Mouse (Mus musculus) hematopoietic multipotent progenitor cell, adult 10-12 weeks (in vitro differentiated cells): ENCODE measurements around the gene Lce6a. TPM values are rescaled to one million over a fixed set of nuclear protein-coding genes. Genes with fewer than 3 reads are reported as not detected.

Source experiments
- polyA plus RNA-seq: library from polyadenylated mRNA; stranded (reverse); fragments of >175 nt; gene quantifications from 2 replicates; pipeline ENCODE4 v1.2.3, GENCODE M21; 2012; ENCODE audit warnings: low replicate concordance

The Lce6a gene
- polyA plus RNA-seq, result not detected in 2 replicates

DNA sequence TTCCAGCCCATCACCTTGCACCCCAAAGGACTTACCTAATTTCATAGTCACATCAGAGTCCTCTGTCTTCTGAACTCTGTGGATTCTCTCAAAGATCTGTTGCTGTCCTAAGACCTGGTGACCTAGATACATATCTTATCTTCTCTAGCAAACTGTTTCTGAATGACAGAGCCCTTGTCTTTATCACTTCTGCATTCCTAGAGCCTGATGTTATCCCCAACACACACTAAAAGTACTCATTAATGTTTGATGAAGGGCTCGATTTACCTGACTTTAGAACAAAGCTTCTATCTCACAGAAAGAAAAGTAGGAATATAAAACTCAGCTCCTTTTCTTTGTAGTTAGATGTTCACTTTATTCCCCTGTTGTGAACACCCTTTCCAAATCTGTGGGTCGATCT lies at the start of gene Lce6a:
Gene Lce6a, minus strand, starts transcription at position 101 of the 400 bp plus-strand sequence.

DNA sequence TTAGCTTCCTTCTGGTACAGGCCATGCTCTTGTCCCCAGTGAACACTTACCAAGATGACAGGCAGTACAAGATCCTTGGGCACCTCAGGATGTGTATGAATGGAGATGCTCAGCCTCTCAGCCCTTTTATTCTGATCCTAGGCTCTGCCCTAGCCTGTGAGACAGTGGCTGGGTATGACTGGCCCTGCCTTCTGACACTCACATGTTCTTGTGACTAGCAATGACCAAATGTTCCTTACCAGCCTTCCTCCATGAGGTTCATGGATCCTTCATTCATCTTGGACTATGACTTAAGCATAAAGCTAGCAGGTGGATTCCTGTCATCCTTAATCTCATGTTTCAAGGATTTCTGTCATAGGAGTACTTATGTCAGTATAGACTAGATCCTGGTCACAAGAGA lies 48.8 kb upstream of the Lce6a start, which contains the start of gene Lce1a2:
Gene Lce1a2, minus strand, starts transcription at position 101 of the 400 bp plus-strand sequence.

DNA sequence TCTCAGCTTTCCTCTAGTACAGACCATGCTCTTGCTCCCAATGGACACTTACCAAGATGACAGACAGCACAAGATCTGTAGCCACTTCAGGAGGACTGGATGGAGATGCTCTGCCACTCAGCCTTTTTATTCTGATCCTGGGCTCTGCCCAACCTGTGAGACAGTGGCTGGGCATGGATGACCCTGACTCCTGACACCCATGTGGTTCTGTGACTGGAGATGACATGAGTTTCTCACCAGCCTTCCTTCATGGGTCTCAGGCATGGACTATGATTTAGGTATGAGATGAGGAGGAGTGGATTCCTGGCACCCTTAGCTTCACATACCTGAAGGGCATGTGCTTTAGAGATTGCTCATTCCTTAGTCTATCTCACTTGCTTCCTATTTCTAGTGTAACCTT lies 35.4 kb upstream of the Lce6a start, which contains the start of gene Lce1b:
Gene Lce1b, minus strand, starts transcription at position 101 of the 400 bp plus-strand sequence.

GRCm38 (mm10) chr3:92648207-92648606 lies 26.7 kb upstream of the Lce6a start, which contains the start of gene Lce1a1:
TSS of gene Lce1a1 (minus strand) at chr3:92648307.

DNA sequence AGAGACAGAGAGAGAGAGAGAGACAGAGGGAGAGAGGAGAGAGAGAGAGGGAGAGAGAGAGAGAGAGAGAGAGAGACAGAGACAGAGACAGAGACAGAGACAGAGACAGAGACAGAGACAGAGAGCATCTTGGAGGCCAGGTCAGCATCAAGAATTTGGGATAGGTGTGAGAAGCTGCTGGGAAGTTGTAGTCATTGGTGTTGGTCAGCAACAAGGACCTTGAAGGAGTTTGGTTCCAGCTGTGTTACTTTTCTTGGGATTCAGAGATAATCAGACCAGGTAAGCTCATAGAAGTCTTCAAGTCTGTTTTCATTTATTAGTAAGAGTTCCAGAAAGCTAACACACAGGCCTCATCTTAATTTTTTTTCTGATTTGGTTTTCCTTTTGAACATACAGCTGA lies 14.1 kb downstream of the Lce6a start, which contains the start of gene 2210017I01Rik:
Gene 2210017I01Rik, minus strand, starts transcription at position 101 of the 400 bp plus-strand sequence.

GRCm38 (mm10) chr3:92588858-92589257 lies 32.6 kb downstream of the Lce6a start, which contains the start of gene Smcp:
TSS of gene Smcp (minus strand) at chr3:92588997.

GRCm38 (mm10) chr3:92573449-92574041 lies 47.9 kb downstream of the Lce6a start, which contains the start of gene Ivl:
TSS of gene Ivl (minus strand) at chr3:92573735.

Other genes starting within 250 kb of the Lce6a start
- not detected in 2 replicates for gene Sprr2h, start 236.0 kb downstream of the Lce6a start, polyA plus RNA-seq
- not detected in 2 replicates for gene Sprr2i, start 213.7 kb downstream of the Lce6a start, polyA plus RNA-seq
- gene Sprr2j-ps, start 203.6 kb downstream of the Lce6a start, polyA plus RNA-seq, result not detected in 2 replicates
- gene Gm9774, start 192.2 kb downstream of the Lce6a start, polyA plus RNA-seq, result 4.6 and 11.5 TPM in 2 replicates
- not detected in 2 replicates for gene Sprr2k, start 189.1 kb downstream of the Lce6a start, polyA plus RNA-seq
- not detected in 2 replicates for gene Sprr1b, start 182.9 kb downstream of the Lce6a start, polyA plus RNA-seq
- not detected in 2 replicates for gene Sprr3, start 162.9 kb downstream of the Lce6a start, polyA plus RNA-seq
- gene Sprr1a, start 135.8 kb downstream of the Lce6a start, polyA plus RNA-seq, result not detected in 2 replicates
- gene Sprr4, start 121.2 kb downstream of the Lce6a start, polyA plus RNA-seq, result not detected in 2 replicates
- not detected in 2 replicates for gene 2310046K23Rik, start 87.1 kb downstream of the Lce6a start, polyA plus RNA-seq
- not detected in 2 replicates for gene Ivl, start 47.9 kb downstream of the Lce6a start, polyA plus RNA-seq
- not detected in 2 replicates for gene Smcp, start 32.7 kb downstream of the Lce6a start, polyA plus RNA-seq
- gene 2210017I01Rik, start 14.2 kb downstream of the Lce6a start, polyA plus RNA-seq, result not detected in 2 replicates
- not detected in 2 replicates for gene Lce1a1, start 26.6 kb upstream of the Lce6a start, polyA plus RNA-seq
- not detected in 2 replicates for gene Lce1b, start 35.3 kb upstream of the Lce6a start, polyA plus RNA-seq
- not detected in 2 replicates for gene Lce1a2, start 48.7 kb upstream of the Lce6a start, polyA plus RNA-seq
- gene Lce1c, start 57.6 kb upstream of the Lce6a start, polyA plus RNA-seq, result not detected in 2 replicates
- not detected in 2 replicates for gene Lce1d, start 65.5 kb upstream of the Lce6a start, polyA plus RNA-seq
- gene Lce1e, start 87.4 kb upstream of the Lce6a start, polyA plus RNA-seq, result not detected in 2 replicates
- gene Lce1f, start 98.7 kb upstream of the Lce6a start, polyA plus RNA-seq, result not detected in 2 replicates
- not detected in 2 replicates for gene Gm38119, start 117.4 kb upstream of the Lce6a start, polyA plus RNA-seq
- not detected in 2 replicates for gene Lce1g, start 130.7 kb upstream of the Lce6a start, polyA plus RNA-seq
- not detected in 2 replicates for gene Lce1h, start 143.4 kb upstream of the Lce6a start, polyA plus RNA-seq
- not detected in 2 replicates for gene Lce1i, start 157.2 kb upstream of the Lce6a start, polyA plus RNA-seq
- gene Lce1j, start 168.9 kb upstream of the Lce6a start, polyA plus RNA-seq, result not detected in 2 replicates
- gene Lce1k, start 186.2 kb upstream of the Lce6a start, polyA plus RNA-seq, result not detected in 2 replicates
- not detected in 2 replicates for gene Kprp, start 205.6 kb upstream of the Lce6a start, polyA plus RNA-seq
- gene Lce1l, start 229.6 kb upstream of the Lce6a start, polyA plus RNA-seq, result not detected in 2 replicates
- gene 2310050C09Rik, start 248.6 kb upstream of the Lce6a start, polyA plus RNA-seq, result not detected in 2 replicates